Mouse (Mus musculus): ENCODE data around the gene Hsd3b6. TPM values are rescaled to one million over a fixed set of nuclear protein-coding genes. Genes with fewer than 3 reads are reported as not detected.
"Not testable (repeated sequence)": the region's sequence is repeated elsewhere in the genome, so short reads cannot be mapped to it uniquely, and the experiment has no call there.

The Hsd3b6 gene
- polyA plus RNA-seq, 1 experiment: not detected

GRCm38 (mm10) chr3:98853051-98853450 lies 38.8 kb upstream of the Hsd3b6 start:
- Histone ChIP-seq H3K27ac (ENCODE audit: insufficient read depth, low read length) (no peak overlapping the region), H3K4me3 (ENCODE audit: extremely low read depth, insufficient read depth, insufficient read length) (no peak overlapping the region), H3K27me3 (ENCODE audit: control insufficient read depth, insufficient read depth, low read length) (no peaks in the 10 kb centered on the region), H3K36me3 (ENCODE audit: control insufficient read depth, insufficient read depth, low read length) (no peaks in the 10 kb centered on the region), H3K4me1 (ENCODE audit: control insufficient read depth, insufficient read depth, insufficient read length) (no peaks in the 10 kb centered on the region)
- TF ChIP-seq CTCF (IDR thresholded peaks at IDR 0.05; ENCODE audit: extremely low read depth, insufficient read depth, insufficient read length, insufficient replicate concordance) (no peak), POLR2A (IDR thresholded peaks at IDR 0.05; ENCODE audit: low read depth, low read length) (no peak)
- DNase-seq (ENCODE audit: low read depth in 1 of 2, low spot score in 2 of 2): no peak
- WGBS: 84% methylated on average over 3 of the region's 3 CpGs

DNA sequence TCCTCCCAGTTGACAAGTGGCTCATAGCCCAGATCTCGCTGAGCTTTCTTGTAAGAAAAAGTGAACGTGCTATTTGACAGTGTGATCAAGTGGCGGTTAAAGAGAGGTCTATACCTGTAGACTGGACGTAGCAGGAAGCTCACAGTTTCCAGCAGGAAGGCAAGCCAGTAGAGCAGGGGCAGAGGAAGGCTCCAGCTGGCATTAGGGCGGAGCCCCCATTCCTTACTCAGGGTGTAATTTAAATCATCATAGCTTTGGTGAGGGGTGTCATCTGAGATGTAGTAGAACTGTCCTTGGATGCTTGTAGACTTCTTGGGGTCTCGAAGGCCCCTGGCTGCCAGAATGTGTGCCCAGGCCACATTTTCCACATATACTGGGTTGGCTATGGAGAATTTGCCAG lies 38.4 kb upstream of the Hsd3b6 start:
- Histone ChIP-seq H3K27ac (ENCODE audit: insufficient read depth, low read length) (no peak overlapping the region), H3K4me3 (ENCODE audit: extremely low read depth, insufficient read depth, insufficient read length) (no peak overlapping the region), H3K36me3 (ENCODE audit: control insufficient read depth, insufficient read depth, low read length) (no peaks in the 10 kb centered on the region), H3K4me1 (ENCODE audit: control insufficient read depth, insufficient read depth, insufficient read length) (no peaks in the 10 kb centered on the region), H3K27me3 (ENCODE audit: control insufficient read depth, insufficient read depth, low read length) (no peaks in the 10 kb centered on the region)
- TF ChIP-seq POLR2A (IDR thresholded peaks at IDR 0.05; ENCODE audit: low read depth, low read length) (no peak), CTCF (IDR thresholded peaks at IDR 0.05; ENCODE audit: extremely low read depth, insufficient read depth, insufficient read length, insufficient replicate concordance) (no peak)
- 82% methylated on average over 6 of the region's 6 CpGs for WGBS
- DNase-seq (ENCODE audit: low read depth in 1 of 2, low spot score in 2 of 2): no peak

GRCm38 (mm10) chr3:98851853-98852252 lies 37.6 kb upstream of the Hsd3b6 start:
- H3K27ac ChIP-seq (ENCODE audit: insufficient read depth, low read length): no peak overlapping the region
- H3K4me3 ChIP-seq (ENCODE audit: extremely low read depth, insufficient read depth, insufficient read length): no peak overlapping the region
- no peak for TF ChIP-seq POLR2A (IDR thresholded peaks at IDR 0.05; ENCODE audit: low read depth, low read length)
- no peak for TF ChIP-seq CTCF (IDR thresholded peaks at IDR 0.05; ENCODE audit: extremely low read depth, insufficient read depth, insufficient read length, insufficient replicate concordance)
- WGBS: 67% methylated on average over 2 of the region's 2 CpGs
- H3K4me1 ChIP-seq (ENCODE audit: control insufficient read depth, insufficient read depth, insufficient read length): no peaks in the 10 kb centered on the region
- no peak for DNase-seq (ENCODE audit: low read depth in 1 of 2, low spot score in 2 of 2)
- H3K36me3 ChIP-seq (ENCODE audit: control insufficient read depth, insufficient read depth, low read length): no peaks in the 10 kb centered on the region
- H3K27me3 ChIP-seq (ENCODE audit: control insufficient read depth, insufficient read depth, low read length): no peaks in the 10 kb centered on the region

DNA sequence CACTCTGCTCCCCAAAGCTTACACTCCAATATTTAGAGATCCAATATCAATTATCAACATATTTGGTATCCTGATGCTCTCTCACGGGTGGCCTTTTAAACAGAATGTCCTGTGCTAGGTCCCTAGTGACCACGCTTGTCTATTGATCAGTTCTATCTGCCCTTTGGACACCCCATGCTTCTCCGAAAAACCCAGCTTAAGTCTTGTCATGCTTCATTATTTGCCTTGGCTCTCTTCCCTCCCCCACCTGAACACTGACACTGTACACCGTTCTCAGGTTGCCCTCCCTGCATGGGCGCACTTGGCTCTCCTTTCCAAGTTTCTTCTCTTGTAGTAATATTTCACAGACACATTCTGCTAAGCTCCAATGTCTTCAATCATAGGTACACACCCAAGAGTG lies 36.0 kb upstream of the Hsd3b6 start:
- H3K4me3 ChIP-seq (ENCODE audit: extremely low read depth, insufficient read depth, insufficient read length): no peak overlapping the region
- no peaks in the 10 kb centered on the region for H3K36me3 ChIP-seq (ENCODE audit: control insufficient read depth, insufficient read depth, low read length)
- H3K27ac ChIP-seq (ENCODE audit: insufficient read depth, low read length): no peak overlapping the region
- no peak for TF ChIP-seq POLR2A (IDR thresholded peaks at IDR 0.05; ENCODE audit: low read depth, low read length)
- TF ChIP-seq CTCF (IDR thresholded peaks at IDR 0.05; ENCODE audit: extremely low read depth, insufficient read depth, insufficient read length, insufficient replicate concordance): no peak
- no peaks in the 10 kb centered on the region for H3K4me1 ChIP-seq (ENCODE audit: control insufficient read depth, insufficient read depth, insufficient read length)
- no peaks in the 10 kb centered on the region for H3K27me3 ChIP-seq (ENCODE audit: control insufficient read depth, insufficient read depth, low read length)
- 90% methylated on average over 5 of the region's 5 CpGs for WGBS
- DNase-seq (ENCODE audit: low read depth in 1 of 2, low spot score in 2 of 2): no peak

DNA sequence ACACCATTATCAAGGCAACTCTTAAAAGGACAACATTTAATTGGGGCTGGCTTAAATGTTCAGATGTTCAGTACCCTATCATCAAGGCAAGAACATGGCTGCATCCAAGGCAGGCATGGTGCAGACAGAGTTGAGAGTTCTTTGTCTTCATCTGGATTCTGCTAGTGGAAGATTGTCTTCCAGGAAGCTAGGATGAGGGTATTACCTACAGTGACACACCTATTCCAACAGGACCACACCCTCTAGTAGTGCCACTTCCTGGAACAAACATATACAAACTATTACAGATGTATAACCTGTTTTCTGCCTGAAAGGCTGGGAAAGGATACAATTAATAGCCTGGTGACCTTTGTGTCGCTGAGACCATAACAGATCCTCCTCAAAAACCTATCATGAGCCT lies 34.7 kb upstream of the Hsd3b6 start:
- TF ChIP-seq CTCF (IDR thresholded peaks at IDR 0.05; ENCODE audit: extremely low read depth, insufficient read depth, insufficient read length, insufficient replicate concordance) (no peak), POLR2A (IDR thresholded peaks at IDR 0.05; ENCODE audit: low read depth, low read length) (no peak)
- WGBS: 87% methylated on average over 1 of the region's 1 CpGs
- H3K36me3 ChIP-seq (ENCODE audit: control insufficient read depth, insufficient read depth, low read length): no peaks in the 10 kb centered on the region
- no peaks in the 10 kb centered on the region for H3K27me3 ChIP-seq (ENCODE audit: control insufficient read depth, insufficient read depth, low read length)
- H3K27ac ChIP-seq (ENCODE audit: insufficient read depth, low read length): no peak overlapping the region
- H3K4me3 ChIP-seq (ENCODE audit: extremely low read depth, insufficient read depth, insufficient read length): no peak overlapping the region
- H3K4me1 ChIP-seq (ENCODE audit: control insufficient read depth, insufficient read depth, insufficient read length): no peaks in the 10 kb centered on the region
- DNase-seq (ENCODE audit: low read depth in 1 of 2, low spot score in 2 of 2): no peak

- WGBS: 71% methylated on average over 6 of the region's 6 CpGs
- not testable (repeated sequence) for H3K27me3 ChIP-seq (ENCODE audit: control insufficient read depth, insufficient read depth, low read length); H3K4me3 ChIP-seq (ENCODE audit: extremely low read depth, insufficient read depth, insufficient read length)
Measured at GRCm38 (mm10) chr3:98812653-98813052, 1.6 kb downstream of the Hsd3b6 start.

DNA sequence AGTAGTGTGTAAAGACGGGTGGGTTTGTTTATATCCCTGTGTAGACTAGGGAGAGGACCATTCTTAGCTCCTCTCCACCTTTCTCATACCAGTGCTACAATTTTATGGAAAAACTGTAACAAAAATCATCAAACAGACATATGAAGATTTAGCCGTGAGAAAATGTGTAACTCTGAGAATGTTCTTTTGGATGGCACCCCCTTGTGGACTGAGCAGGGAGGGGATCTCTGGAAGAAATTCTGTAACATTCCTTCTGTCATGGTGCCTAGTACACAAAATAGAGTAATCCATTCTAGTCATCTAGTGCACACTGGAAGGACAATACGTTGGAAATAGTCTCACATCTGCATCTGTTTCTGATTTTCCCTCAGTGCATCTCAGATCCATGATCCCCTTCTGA lies 9.2 kb downstream of the Hsd3b6 start:
- H3K4me3 ChIP-seq (ENCODE audit: extremely low read depth, insufficient read depth, insufficient read length); H3K4me1 ChIP-seq (ENCODE audit: control insufficient read depth, insufficient read depth, insufficient read length); H3K27me3 ChIP-seq (ENCODE audit: control insufficient read depth, insufficient read depth, low read length); DNase-seq (ENCODE audit: low read depth in 1 of 2, low spot score in 2 of 2); H3K36me3 ChIP-seq (ENCODE audit: control insufficient read depth, insufficient read depth, low read length); H3K27ac ChIP-seq (ENCODE audit: insufficient read depth, low read length): not testable (repeated sequence)
- WGBS: 55% methylated on average over 3 of the region's 3 CpGs

More at GRCm38 (mm10) chr3:98812653-98813052, 1.6 kb downstream of the Hsd3b6 start:
- H3K36me3 ChIP-seq (ENCODE audit: control insufficient read depth, insufficient read depth, low read length); H3K27ac ChIP-seq (ENCODE audit: insufficient read depth, low read length); H3K4me1 ChIP-seq (ENCODE audit: control insufficient read depth, insufficient read depth, insufficient read length); DNase-seq (ENCODE audit: low read depth in 1 of 2, low spot score in 2 of 2): not testable (repeated sequence)

DNA sequence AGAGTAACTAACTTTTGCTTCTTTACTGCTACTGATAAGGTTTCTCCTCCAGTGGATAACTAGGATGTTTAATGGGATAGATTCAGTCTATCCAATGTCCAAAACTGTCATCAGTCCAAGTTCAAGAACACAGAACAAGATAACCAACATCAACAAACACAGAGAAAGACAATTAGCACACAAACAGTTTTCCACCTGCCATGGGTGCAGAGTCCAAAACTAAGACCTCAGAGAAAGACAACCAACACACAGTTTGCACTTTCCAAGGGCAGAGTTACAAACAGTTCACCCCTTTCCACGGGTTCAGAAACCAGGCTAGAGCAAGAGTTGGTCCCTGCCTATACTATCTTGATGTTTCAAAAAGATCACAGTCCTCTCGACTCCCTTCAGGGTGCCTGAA lies 27.7 kb downstream of the Hsd3b6 start:
- 56% methylated on average over 2 of the region's 2 CpGs for WGBS
- Histone ChIP-seq H3K27me3 (ENCODE audit: control insufficient read depth, insufficient read depth, low read length) (no peaks in the 10 kb centered on the region), H3K4me1 (ENCODE audit: control insufficient read depth, insufficient read depth, insufficient read length) (no peaks in the 10 kb centered on the region), H3K36me3 (ENCODE audit: control insufficient read depth, insufficient read depth, low read length) (no peaks in the 10 kb centered on the region), H3K4me3 (ENCODE audit: extremely low read depth, insufficient read depth, insufficient read length) (no peak overlapping the region), H3K27ac (ENCODE audit: insufficient read depth, low read length) (no peak overlapping the region)
- TF ChIP-seq CTCF (IDR thresholded peaks at IDR 0.05; ENCODE audit: extremely low read depth, insufficient read depth, insufficient read length, insufficient replicate concordance): no peak
- no peak for TF ChIP-seq POLR2A (IDR thresholded peaks at IDR 0.05; ENCODE audit: low read depth, low read length)
- no peak for DNase-seq (ENCODE audit: low read depth in 1 of 2, low spot score in 2 of 2)
